Mouse (Mus musculus) layer of hippocampus, adult 9-11 months (tissue): ENCODE measurements at regions not wholly inside any gene's neighbourhood (a gene's known extent, or its start where the extent isn't known, plus 50 kb on each side); places are given as distances from the start of the nearest gene placed in this dataset.

Source experiments
- DNase-seq: peaks from one replicate; pipeline ENCODE4 v3.0.0; 2022

GRCm38 (mm10) chrX:39433918-39434317 lies 87.9 kb downstream of the Cypt15 start:
- peak; percentile 68 for DNase-seq
